Mouse (Mus musculus) lung, postnatal 0 days (tissue): ENCODE data around the gene Tenm3.

Experiments
- CTCF ChIP-seq: IDR thresholded peaks from 2 replicates; pipeline ENCODE4 v1.5.1; 2016; ENCODE audit warnings: antibody characterized with exemption, mild to moderate bottlenecking
- EP300 ChIP-seq: IDR thresholded peaks from 2 replicates; pipeline ENCODE4 v1.6.1; 2016; ENCODE audit warnings: antibody characterized with exemption, mild to moderate bottlenecking, control low read depth

DNA sequence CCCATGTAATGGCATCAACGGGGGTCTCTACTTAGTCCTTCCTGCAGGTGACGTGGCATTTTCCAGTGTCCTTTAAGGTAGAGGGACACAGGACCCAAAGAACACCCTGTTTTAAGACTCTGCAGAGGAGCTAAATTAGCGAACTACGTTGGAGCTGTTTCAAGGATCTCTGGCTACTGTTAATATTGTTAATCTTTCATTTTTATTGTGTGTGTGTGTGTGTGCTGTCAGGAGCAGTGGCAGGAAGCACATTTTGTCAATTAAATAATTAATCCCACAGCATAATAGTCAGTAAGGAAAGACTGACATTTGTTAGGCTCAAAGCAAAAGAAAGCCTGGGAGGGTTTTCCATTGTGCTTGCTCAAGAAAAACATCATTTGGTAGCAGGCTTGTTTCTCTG, 172.4 kb downstream of the Tenm3 start:
- no peak for TF ChIP-seq CTCF
- no peak for TF ChIP-seq EP300
